Mouse (Mus musculus) macrophage (primary cell): ENCODE results near the gene Traf3ip2. TPM values are rescaled to one million over a fixed set of nuclear protein-coding genes. Genes with fewer than 3 reads are reported as not detected.

Experiments
- polyA plus RNA-seq: library from polyadenylated mRNA; stranded (reverse); fragments of 250-400 nt; gene quantifications from 3 replicates; pipeline ENCODE4 v1.2.4, GENCODE M21; 2018; ENCODE audit warnings: inconsistent platforms

Traf3ip2 gene
- polyA plus RNA-seq, 1 experiment from 2014 or later, result 3.2 TPM

Other genes starting within 250 kb of the Traf3ip2 start
- 11.3 to 23.4 TPM (median 18.6 TPM) in 3 replicates for gene Fyn, start 244.1 kb upstream of the Traf3ip2 start, polyA plus RNA-seq
- gene Rev3l, start 119.2 kb downstream of the Traf3ip2 start, polyA plus RNA-seq, result 9.9 to 11.3 TPM (median 9.9 TPM) in 3 replicates